Mouse (Mus musculus) hindbrain, embryonic 11.5 days (tissue): ENCODE results near the gene Pheta2. TPM values are rescaled to one million over a fixed set of nuclear protein-coding genes. Genes with fewer than 3 reads are reported as not detected.

Experiments
- ATAC-seq: fragments of 200-750 bp; cut with Nextera tagmentation; 2 replicates; pipeline ENCODE4 v1.8.0; 2017; ENCODE audit warnings: mild to moderate bottlenecking, moderate TSS enrichment, moderate library complexity; ENCODE audit not compliant: low FRiP score
- DNase-seq: peaks from one replicate; pipeline ENCODE4 v3.0.0-alpha.2; 2015; ENCODE audit warnings: low spot score
- H3K27ac ChIP-seq: fragments of 300-500 bp; sonication (generic); 2 replicates; pipeline ENCODE4 v1.5.1; 2014; ENCODE audit warnings: mild to moderate bottlenecking, low read depth, low read length
- H3K27me3 ChIP-seq: fragments of 300-500 bp; sonication (generic); 2 replicates; pipeline ENCODE4 v1.6.1; 2014; ENCODE audit warnings: mild to moderate bottlenecking, low read length, moderate library complexity, mixed read lengths; ENCODE audit not compliant: control insufficient read depth, insufficient read depth
- H3K36me3 ChIP-seq: fragments of 300-500 bp; sonication (generic); 2 replicates; pipeline ENCODE4 v1.6.1; 2014; ENCODE audit warnings: mild to moderate bottlenecking, low read length, moderate library complexity, mixed read lengths; ENCODE audit not compliant: control insufficient read depth, insufficient read depth
- H3K4me1 ChIP-seq: fragments of 300-500 bp; sonication (generic); replicated peaks from 2 replicates; pipeline ENCODE4 v1.6.1; 2014; ENCODE audit warnings: low read length, mixed read lengths; ENCODE audit not compliant: control insufficient read depth, insufficient read depth
- H3K4me2 ChIP-seq: fragments of 300-500 bp; sonication (generic); replicated peaks from 2 replicates; pipeline ENCODE4 v1.6.1; 2014; ENCODE audit warnings: mild to moderate bottlenecking, low read depth, low read length
- H3K4me3 ChIP-seq: fragments of 300-500 bp; sonication (generic); 2 replicates; pipeline ENCODE4 v1.5.1; 2014; ENCODE audit warnings: low read depth, low read length
- H3K9ac ChIP-seq: fragments of 300-500 bp; sonication (generic); 2 replicates; pipeline ENCODE4 v1.6.1; 2014; ENCODE audit warnings: low read depth, low read length
- H3K9me3 ChIP-seq: fragments of 300-500 bp; sonication (generic); 2 replicates; pipeline ENCODE4 v1.6.1; 2016; ENCODE audit warnings: low read length; ENCODE audit not compliant: control insufficient read depth
- WGBS: fragments of 180-500 bp; shearing (Covaris S2); extraction: QIAGEN DNeasy Blood & Tissue Kit; methylation state at CpG from one replicate; pipeline ENCODE4 v1.1.7; 2014; 5-methylcytosine and 5-hydroxymethylcytosine counted together
- polyA plus RNA-seq: library from polyadenylated mRNA; unstranded; fragments of >200 nt; fragmentation: Nextera tagmentation; extraction: Ambion mirVana; gene quantifications from 2 replicates; pipeline ENCODE4 v1.2.1, GENCODE M21; 2014

The Pheta2 gene
- polyA plus RNA-seq, 1 experiment from 2014 or later = 4.0 TPM

GRCm38 (mm10) chr15:82368851-82369250 lies 30.1 kb downstream of the Pheta2 start:
- H3K4me3 ChIP-seq = no peak overlapping the region
- ATAC-seq = no peak
- no peaks in the 10 kb centered on the region for H3K27me3 ChIP-seq
- DNase-seq = no peak
- H3K4me1 ChIP-seq = no peaks in the 10 kb centered on the region
- H3K4me2 ChIP-seq = no peak overlapping the region
- no peaks in the 10 kb centered on the region for H3K9me3 ChIP-seq
- 77% methylated on average over 1 of the region's 1 CpGs for WGBS
- no peak overlapping the region for H3K9ac ChIP-seq
- no peak overlapping the region for H3K27ac ChIP-seq
- H3K36me3 ChIP-seq = no peaks in the 10 kb centered on the region

DNA sequence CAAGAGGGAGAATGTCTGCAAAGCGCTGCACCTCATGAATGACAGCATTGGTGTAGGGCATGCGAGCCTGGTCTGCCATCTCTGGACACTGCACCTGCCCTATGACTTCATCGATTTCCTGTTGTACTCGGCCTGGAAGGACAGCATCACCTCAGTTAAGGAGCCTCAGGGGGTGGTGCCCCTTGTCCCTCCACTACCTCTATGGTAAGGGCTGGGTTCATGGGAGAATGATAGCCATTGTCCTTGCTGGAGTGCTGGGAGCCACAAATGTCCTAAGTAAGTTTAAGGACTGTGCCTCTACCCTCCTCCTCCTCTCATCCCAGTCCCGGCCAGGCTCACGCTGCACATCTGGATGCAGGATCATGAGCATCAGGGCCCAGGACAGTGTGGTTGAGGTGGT lies 33.7 kb downstream of the Pheta2 start:
- Histone ChIP-seq H3K9ac (no peak overlapping the region), H3K4me2 (no peak overlapping the region), H3K27ac (no peak overlapping the region), H3K4me3 (no peak overlapping the region), H3K36me3 (no peaks in the 10 kb centered on the region), H3K27me3 (no peaks in the 10 kb centered on the region), H3K9me3 (no peaks in the 10 kb centered on the region), H3K4me1 (no peaks in the 10 kb centered on the region)
- ATAC-seq (no peak), DNase-seq (no peak)
- WGBS = 84% methylated on average over 6 of the region's 6 CpGs

DNA sequence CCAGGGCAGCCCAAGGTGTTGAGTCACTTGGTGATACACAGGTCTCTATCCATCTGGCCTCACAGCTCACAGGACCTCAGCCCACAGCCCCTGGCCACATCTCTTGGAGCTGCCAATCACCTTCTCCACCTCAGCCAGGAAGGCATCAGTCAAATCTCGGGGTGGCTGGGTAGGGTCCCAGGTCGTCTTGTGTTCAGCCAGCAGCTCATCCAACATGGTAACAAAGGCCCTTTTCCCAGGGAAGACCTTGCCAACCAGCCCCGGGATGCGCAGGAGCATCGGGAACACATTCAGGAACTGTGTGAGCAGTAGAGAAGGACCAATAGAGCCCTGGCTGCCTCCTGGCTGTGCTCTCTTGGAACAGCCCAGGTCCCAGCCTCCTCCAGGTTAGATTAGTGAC lies 34.2 kb downstream of the Pheta2 start:
- H3K4me3 ChIP-seq = no peak overlapping the region
- DNase-seq (no peak), ATAC-seq (no peak)
- H3K4me2 ChIP-seq = no peak overlapping the region
- no peaks in the 10 kb centered on the region for H3K4me1 ChIP-seq
- H3K9ac ChIP-seq = no peak overlapping the region
- WGBS = 87% methylated on average over 5 of the region's 5 CpGs
- H3K27ac ChIP-seq = no peak overlapping the region
- no peaks in the 10 kb centered on the region for H3K27me3 ChIP-seq
- no peaks in the 10 kb centered on the region for H3K36me3 ChIP-seq
- no peaks in the 10 kb centered on the region for H3K9me3 ChIP-seq

DNA sequence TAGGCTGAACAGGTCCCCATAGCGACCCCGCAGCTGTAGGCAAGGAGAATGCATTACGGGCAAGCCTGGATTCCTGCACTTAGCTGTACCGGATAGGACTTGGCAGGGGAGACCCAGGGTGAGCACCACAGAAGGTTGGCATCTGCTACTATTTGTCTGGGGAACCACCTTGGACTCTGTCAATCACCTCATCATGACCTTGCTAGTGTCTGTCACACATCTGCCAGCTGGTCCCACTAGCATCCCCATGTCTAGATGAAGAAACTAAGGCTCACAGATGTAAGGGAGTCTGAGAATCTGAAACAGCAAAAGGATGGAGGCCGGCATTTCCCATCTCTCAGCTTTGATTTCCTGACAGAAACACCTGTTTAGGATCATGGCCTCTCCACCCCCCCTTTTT lies 35.7 kb downstream of the Pheta2 start:
- Histone ChIP-seq H3K27ac (no peak overlapping the region), H3K9ac (no peak overlapping the region), H3K9me3 (no peaks in the 10 kb centered on the region), H3K27me3 (no peaks in the 10 kb centered on the region), H3K4me1 (no peaks in the 10 kb centered on the region), H3K4me3 (no peak overlapping the region), H3K4me2 (no peak overlapping the region), H3K36me3 (no peaks in the 10 kb centered on the region)
- 80% methylated on average over 5 of the region's 5 CpGs for WGBS
- no peak for DNase-seq
- ATAC-seq = no peak

DNA sequence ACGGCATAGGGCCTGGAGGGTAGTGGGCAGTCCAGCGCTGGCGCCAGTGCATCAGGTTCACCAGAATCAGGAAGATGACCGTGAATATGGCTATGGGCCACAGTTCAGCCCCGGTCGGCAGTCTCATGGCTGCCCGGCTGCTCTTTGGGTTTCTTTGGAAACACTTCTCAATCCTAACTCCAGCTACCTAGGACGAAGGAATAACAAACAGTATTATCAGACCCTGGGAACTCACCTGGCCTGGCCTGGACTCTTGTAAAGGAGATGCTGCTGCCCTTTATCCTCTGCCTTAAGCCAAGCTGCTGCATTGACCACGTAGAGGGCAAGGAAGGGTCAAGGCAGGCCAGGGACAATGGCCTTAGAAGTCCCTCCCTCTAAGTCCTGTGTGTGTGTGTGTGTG lies 37.1 kb downstream of the Pheta2 start:
- DNase-seq (no peak), ATAC-seq (no peak)
- Histone ChIP-seq H3K4me2 (no peak overlapping the region), H3K4me3 (no peak overlapping the region), H3K27ac (no peak overlapping the region), H3K36me3 (no peaks in the 10 kb centered on the region), H3K9ac (no peak overlapping the region), H3K27me3 (no peaks in the 10 kb centered on the region), H3K9me3 (no peaks in the 10 kb centered on the region), H3K4me1 (no peaks in the 10 kb centered on the region)
- 85% methylated on average over 9 of the region's 9 CpGs for WGBS

DNA sequence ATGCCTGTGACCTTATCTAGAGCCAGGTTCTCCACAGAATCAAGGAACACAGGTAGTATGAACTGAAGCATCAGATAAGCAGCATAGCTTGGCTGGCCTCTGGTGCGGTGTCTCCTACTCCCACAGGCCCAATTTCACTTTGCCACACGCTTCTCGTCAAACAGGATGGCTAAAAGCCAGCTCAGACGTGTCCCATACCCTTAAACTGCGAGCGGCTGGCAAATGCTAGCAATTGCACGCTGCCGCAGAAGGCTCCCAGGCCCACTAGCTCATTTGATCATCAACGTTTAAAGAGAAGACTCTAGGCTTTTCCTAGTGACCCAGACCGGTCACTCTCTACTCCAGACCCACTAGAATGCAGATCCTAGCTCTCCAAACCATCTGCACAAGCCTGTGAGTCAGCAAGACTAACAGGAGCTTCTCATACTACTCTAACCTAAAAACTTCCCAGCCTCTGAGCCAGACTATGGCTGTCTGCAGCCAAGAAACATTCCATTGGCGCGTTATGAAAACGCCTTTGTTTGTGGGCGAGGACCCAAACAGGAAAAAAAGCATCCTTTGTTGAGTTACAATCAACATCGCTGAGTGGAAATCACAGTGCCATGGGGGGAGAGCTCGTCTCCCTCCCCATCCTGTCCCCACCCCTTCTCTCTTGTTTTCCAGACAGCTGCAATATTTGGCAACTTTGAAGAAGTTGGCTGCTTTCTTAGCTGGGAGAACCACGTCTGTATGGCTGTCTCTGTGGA lies 37.8 kb downstream of the Pheta2 start:
- no peak for ATAC-seq
- no peak for DNase-seq
- Histone ChIP-seq H3K27ac (no peak overlapping the region), H3K27me3 (no peaks in the 10 kb centered on the region), H3K4me1 (no peaks in the 10 kb centered on the region), H3K9ac (no peak overlapping the region), H3K36me3 (no peaks in the 10 kb centered on the region), H3K4me3 (no peak overlapping the region), H3K9me3 (no peaks in the 10 kb centered on the region), H3K4me2 (no peak overlapping the region)
- WGBS = 70% methylated on average over 17 of the region's 17 CpGs

GRCm38 (mm10) chr15:82377701-82378100 lies 39.0 kb downstream of the Pheta2 start:
- H3K36me3 ChIP-seq = no peaks in the 10 kb centered on the region
- no peaks in the 10 kb centered on the region for H3K9me3 ChIP-seq
- no peaks in the 10 kb centered on the region for H3K4me1 ChIP-seq
- WGBS = 78% methylated on average over 5 of the region's 5 CpGs
- DNase-seq (no peak), ATAC-seq (no peak)
- no peak overlapping the region for H3K4me2 ChIP-seq
- H3K27ac ChIP-seq = no peak overlapping the region
- H3K4me3 ChIP-seq = no peak overlapping the region
- no peaks in the 10 kb centered on the region for H3K27me3 ChIP-seq
- H3K9ac ChIP-seq = no peak overlapping the region

DNA sequence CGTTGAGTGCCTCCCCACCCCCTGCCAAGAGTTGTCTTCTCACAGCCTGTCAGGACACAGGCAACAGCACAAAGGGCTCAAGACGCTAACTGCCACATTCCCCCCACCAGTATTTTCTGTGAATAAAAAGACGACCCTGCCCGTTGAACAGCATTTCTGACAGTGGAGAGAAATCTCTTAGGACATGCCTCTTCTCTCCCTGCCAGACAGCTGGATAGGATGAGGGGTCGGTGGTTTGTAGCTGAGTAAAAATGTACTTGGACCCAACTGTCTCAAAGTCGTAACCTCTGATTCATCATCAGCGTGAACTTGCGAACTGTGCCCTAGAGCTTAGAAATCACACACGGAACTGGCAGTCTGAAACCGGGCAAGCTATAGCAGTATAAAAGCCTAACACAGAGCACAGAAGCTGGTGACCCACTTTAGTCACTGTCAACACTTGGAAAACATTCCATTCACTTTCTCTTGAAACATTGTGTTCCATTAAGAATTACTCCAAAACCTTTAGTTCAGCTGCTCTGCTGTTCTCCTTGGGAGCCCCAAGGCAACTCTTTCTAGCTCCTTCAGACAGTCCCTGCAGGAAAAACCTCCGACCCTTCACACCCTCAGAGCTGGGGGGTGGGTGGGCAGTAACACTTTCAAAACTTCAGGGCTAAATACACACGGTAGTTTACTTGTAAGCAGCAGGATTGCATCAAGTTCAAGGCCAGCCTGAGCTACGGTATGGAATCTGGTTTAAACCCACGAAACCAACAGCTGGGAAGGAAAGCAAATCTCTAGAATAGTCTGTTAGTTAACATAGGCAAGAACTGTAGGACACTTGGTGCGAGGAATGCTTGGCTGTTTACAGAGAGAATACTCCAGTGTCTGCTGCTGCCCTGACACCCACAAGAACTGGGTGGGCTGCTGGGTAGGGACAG lies 39.8 kb downstream of the Pheta2 start:
- ATAC-seq (no peak), DNase-seq (no peak)
- Histone ChIP-seq H3K27me3 (no peaks in the 10 kb centered on the region), H3K9ac (no peak overlapping the region), H3K27ac (no peak overlapping the region), H3K4me2 (no peak overlapping the region), H3K36me3 (no peaks in the 10 kb centered on the region), H3K4me3 (no peak overlapping the region), H3K9me3 (no peaks in the 10 kb centered on the region), H3K4me1 (no peaks in the 10 kb centered on the region)
- WGBS = 48% methylated on average over 15 of the region's 15 CpGs

DNA sequence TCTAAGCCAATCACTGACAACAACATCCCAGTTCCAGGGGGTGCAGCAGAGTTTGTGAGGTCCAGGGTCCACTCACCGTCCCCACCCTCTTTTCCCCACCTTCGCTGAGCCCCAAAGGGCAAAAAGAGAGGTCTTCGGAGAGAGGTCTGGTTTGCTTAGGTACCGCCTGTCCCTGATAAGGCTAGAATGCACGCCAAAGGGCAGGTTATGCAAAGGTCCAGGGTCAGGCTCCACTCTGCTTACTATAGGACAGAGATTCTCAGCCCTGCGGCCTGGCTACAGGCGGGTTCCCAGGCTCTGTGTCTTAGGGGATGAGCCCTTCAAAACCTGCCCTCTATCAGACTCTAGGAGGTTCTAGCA lies 40.7 kb downstream of the Pheta2 start:
- no peaks in the 10 kb centered on the region for H3K27me3 ChIP-seq
- no peaks in the 10 kb centered on the region for H3K9me3 ChIP-seq
- 18% methylated on average over 7 of the region's 7 CpGs for WGBS
- H3K9ac ChIP-seq = no peak overlapping the region
- no peak overlapping the region for H3K27ac ChIP-seq
- H3K4me3 ChIP-seq = peak overlapping the region; percentile 30
- H3K4me1 ChIP-seq = no peaks in the 10 kb centered on the region
- no peak for DNase-seq
- H3K4me2 ChIP-seq = peak overlapping the region; percentile 59
- no peak for ATAC-seq
- H3K36me3 ChIP-seq = no peaks in the 10 kb centered on the region
